Mouse (Mus musculus): ENCODE data around the gene Hist1h3i. TPM values are rescaled to one million over a fixed set of nuclear protein-coding genes. Genes with fewer than 3 reads are reported as not detected.
A peak's percentile ranks its signal among the peaks of the same experiment; 100 is the strongest.
"Not testable (repeated sequence)": the region's sequence is repeated elsewhere in the genome, so short reads cannot be mapped to it uniquely, and the experiment has no call there.

Hist1h3i gene
- polyA plus RNA-seq, 2 experiments, result 37.6 to 331 TPM

- H3K4me2 ChIP-seq (ENCODE audit: low read depth), result peak overlapping the region; percentile 79
- H3K4me3 ChIP-seq (ENCODE audit: insufficient read depth in 1 of 2, low read depth in 2 of 2, low read length in 2 of 2), result peak overlapping the region; percentile 61 to 62
- DNase-seq (ENCODE audit: low read depth in 3 of 3, low spot score in 3 of 3) (peak in 2 of 3 experiments; percentile 39 to 56), ATAC-seq (ENCODE audit: insufficient read depth) (no peak)
- H3K27ac ChIP-seq, result peak overlapping the region; percentile 97
- no peaks in the 10 kb centered on the region for H3K36me3 ChIP-seq (replicated peaks; ENCODE audit: control insufficient read depth, insufficient read depth, low read depth)
- peak overlapping the region; percentile 96 for H3K9ac ChIP-seq (replicated peaks)
- H3K9me3 ChIP-seq (ENCODE audit: control insufficient read depth, low read length), result no peaks in the 10 kb centered on the region
- no peaks in the 10 kb centered on the region for H3K27me3 ChIP-seq (ENCODE audit: control insufficient read depth, insufficient read depth, low read length)
- TF ChIP-seq EP300 (IDR thresholded peaks at IDR 0.05; ENCODE audit: low read depth) (0 out of 2 replicates have a peak, but pooled peaks have one; percentile 2), CTCF (IDR thresholded peaks at IDR 0.05; ENCODE audit: low read depth) (no peak)
- peaks cover 9 to 14% of the 10 kb centered on the region in 2 experiments for H3K4me1 ChIP-seq (replicated peaks; ENCODE audit: control insufficient read depth in 2 of 2, insufficient read depth in 2 of 2, low read length in 1 of 2)
- 35% methylated on average over 3 of the region's 3 CpGs for WGBS (ENCODE audit: insufficient replicate concordance)
These were observed 30.8 kb downstream of the Hist1h3i start for GRCm38 (mm10) chr13:21752356-21752755.

GRCm38 (mm10) chr13:21751827-21752226, 31.3 kb downstream of the Hist1h3i start:
- Histone ChIP-seq H3K4me1 (replicated peaks; ENCODE audit: control insufficient read depth in 2 of 2, insufficient read depth in 2 of 2, low read length in 1 of 2) (peaks cover 9 to 17% of the 10 kb centered on the region in 2 experiments), H3K27me3 (ENCODE audit: control insufficient read depth, insufficient read depth, low read length) (no peaks in the 10 kb centered on the region), H3K4me3 (ENCODE audit: insufficient read depth in 1 of 2, low read depth in 2 of 2, low read length in 2 of 2) (peak overlapping the region; percentile 42 to 61; a peak in 3 of 4 replicates), H3K36me3 (replicated peaks; ENCODE audit: control insufficient read depth, insufficient read depth, low read depth) (no peaks in the 10 kb centered on the region), H3K27ac (peak overlapping the region; percentile 97), H3K9me3 (ENCODE audit: control insufficient read depth, low read length) (no peaks in the 10 kb centered on the region), H3K4me2 (ENCODE audit: low read depth) (peak overlapping the region; percentile 79), H3K9ac (replicated peaks) (peak overlapping the region; percentile 96)
- TF ChIP-seq CTCF (IDR thresholded peaks at IDR 0.05; ENCODE audit: low read depth) (no peak), EP300 (IDR thresholded peaks at IDR 0.05; ENCODE audit: low read depth) (no peak)
- no peak for ATAC-seq (ENCODE audit: insufficient read depth)
- no peak for DNase-seq (ENCODE audit: low read depth in 3 of 3, low spot score in 3 of 3)
- 34% methylated on average over 3 of the region's 3 CpGs for WGBS (ENCODE audit: insufficient replicate concordance)

- no peaks in the 10 kb centered on the region for H3K9me3 ChIP-seq (ENCODE audit: control insufficient read depth, low read length)
- peak overlapping the region in 1 of 2 experiments; percentile 61; a peak in 1 of 4 replicates for H3K4me3 ChIP-seq (ENCODE audit: insufficient read depth in 1 of 2, low read depth in 2 of 2, low read length in 2 of 2)
- H3K36me3 ChIP-seq (replicated peaks; ENCODE audit: control insufficient read depth, insufficient read depth, low read depth), result no peaks in the 10 kb centered on the region
- peaks cover 9 to 15% of the 10 kb centered on the region in 2 experiments for H3K4me1 ChIP-seq (replicated peaks; ENCODE audit: control insufficient read depth in 2 of 2, insufficient read depth in 2 of 2, low read length in 1 of 2)
- H3K27me3 ChIP-seq (ENCODE audit: control insufficient read depth, insufficient read depth, low read length), result no peaks in the 10 kb centered on the region
- H3K4me2 ChIP-seq (ENCODE audit: low read depth), result peak overlapping the region; percentile 79
- peak overlapping the region; percentile 96 for H3K9ac ChIP-seq (replicated peaks)
- no peak for TF ChIP-seq EP300 (IDR thresholded peaks at IDR 0.05; ENCODE audit: low read depth)
- H3K27ac ChIP-seq, result peak overlapping the region; percentile 97
- DNase-seq (ENCODE audit: low read depth in 3 of 3, low spot score in 3 of 3) (no peak), ATAC-seq (ENCODE audit: insufficient read depth) (no peak)
These were observed 31.8 kb downstream of the Hist1h3i start for GRCm38 (mm10) chr13:21751417-21751816.

DNA sequence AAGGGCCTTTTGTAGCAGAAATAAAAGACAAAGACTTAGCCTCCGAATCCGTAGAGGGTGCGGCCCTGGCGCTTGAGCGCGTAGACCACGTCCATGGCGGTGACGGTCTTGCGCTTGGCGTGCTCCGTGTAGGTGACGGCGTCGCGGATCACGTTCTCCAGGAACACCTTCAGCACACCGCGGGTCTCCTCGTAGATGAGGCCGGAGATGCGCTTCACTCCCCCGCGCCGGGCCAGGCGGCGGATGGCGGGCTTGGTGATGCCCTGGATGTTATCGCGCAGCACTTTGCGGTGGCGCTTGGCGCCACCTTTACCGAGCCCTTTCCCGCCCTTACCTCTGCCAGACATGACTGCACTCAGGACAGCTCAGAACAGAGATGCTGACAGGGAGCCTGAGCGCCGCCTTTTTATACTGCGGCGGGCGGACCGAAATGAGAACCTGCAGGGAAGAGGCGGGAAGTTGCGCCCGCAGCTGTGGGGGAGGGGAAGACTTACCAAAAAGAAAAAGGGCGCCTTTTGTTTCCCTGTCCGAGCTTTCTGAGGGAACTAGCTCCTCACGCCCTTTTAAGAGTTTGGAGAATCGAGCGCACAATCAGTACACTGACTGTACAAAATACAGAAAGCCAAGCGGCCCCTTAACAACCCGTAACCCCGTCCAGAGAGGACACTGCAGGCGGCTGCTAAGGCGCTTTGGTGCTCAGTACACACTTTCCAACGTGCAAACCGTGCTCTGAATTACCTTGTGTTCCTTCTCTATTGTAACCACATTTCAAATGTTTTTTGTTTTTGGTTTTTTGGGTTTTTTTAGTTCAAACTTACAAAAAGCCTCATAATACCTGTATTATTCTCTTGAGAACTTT, 32.8 kb downstream of the Hist1h3i start, which contains the start of gene Hist1h4k:
TSS of gene Hist1h4k (minus strand) at position 347 of the 859 bp plus-strand sequence.
- peak within 1 kb of the TSS; percentile 97 for H3K27ac ChIP-seq
- WGBS (ENCODE audit: insufficient replicate concordance), result under 1% methylated on average over 41 of the region's 56 CpGs
- TF ChIP-seq EP300 (IDR thresholded peaks at IDR 0.05; ENCODE audit: low read depth), result peak; percentile 90
- peak within 1 kb of the TSS; percentile 79 for H3K4me2 ChIP-seq (ENCODE audit: low read depth)
- peak within 1 kb of the TSS; percentile 96 for H3K9ac ChIP-seq (replicated peaks)
- peaks cover 11 to 16% of the 10 kb centered on the region in 2 experiments for H3K4me1 ChIP-seq (replicated peaks; ENCODE audit: control insufficient read depth in 2 of 2, insufficient read depth in 2 of 2, low read length in 1 of 2)
- peak; percentile 55 for ATAC-seq (ENCODE audit: insufficient read depth)
- H3K27me3 ChIP-seq (ENCODE audit: control insufficient read depth, insufficient read depth, low read length); H3K9me3 ChIP-seq (ENCODE audit: control insufficient read depth, low read length); H3K36me3 ChIP-seq (replicated peaks; ENCODE audit: control insufficient read depth, insufficient read depth, low read depth): not testable (repeated sequence)
- DNase-seq (ENCODE audit: low read depth in 3 of 3, low spot score in 3 of 3), result peak; percentile 71 to 87 (median 74)
- peak within 1 kb of the TSS; percentile 72 to 77 for H3K4me3 ChIP-seq (ENCODE audit: insufficient read depth in 1 of 2, low read depth in 2 of 2, low read length in 2 of 2)

DNA sequence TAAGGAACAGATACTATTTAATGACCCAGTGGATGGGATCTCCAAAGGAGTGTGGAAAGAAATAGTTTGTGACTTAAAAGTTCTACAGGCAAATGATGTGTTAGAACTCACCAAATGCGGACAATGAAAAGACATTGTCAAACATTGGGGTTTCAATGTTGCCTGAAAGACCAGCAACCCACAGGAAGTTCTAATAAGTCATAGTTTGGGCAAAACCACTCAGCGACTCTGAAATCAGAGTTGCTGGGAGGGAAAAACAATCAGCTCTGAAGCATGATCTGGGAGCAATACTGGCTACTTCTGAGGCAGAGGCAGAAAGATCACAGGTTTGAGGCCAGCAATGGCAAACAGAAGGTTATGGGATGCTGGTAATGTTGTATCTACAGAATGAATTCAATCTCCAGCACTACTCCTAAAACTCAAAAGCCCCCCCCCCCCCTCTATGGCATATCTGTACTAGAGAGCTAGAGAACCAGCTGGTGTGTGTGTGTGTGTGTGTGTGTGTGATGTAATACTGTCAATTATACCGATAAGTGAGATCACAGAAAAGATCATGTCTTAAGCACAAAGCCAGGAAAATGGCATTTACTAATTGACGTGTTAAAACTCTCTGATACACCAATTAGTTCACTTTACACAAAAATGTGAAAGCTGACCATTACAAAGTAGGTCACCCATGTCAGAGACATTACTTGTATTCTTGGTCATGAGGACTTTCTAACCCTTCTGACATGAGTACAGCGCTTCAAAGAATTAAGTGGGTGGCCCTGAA, 33.6 kb downstream of the Hist1h3i start:
- no peaks in the 10 kb centered on the region for H3K27me3 ChIP-seq (ENCODE audit: control insufficient read depth, insufficient read depth, low read length)
- ATAC-seq (ENCODE audit: insufficient read depth) (no peak), DNase-seq (ENCODE audit: low read depth in 3 of 3, low spot score in 3 of 3) (peak in 2 of 3 experiments; percentile 44 to 60)
- peak overlapping the region; percentile 72 to 77 for H3K4me3 ChIP-seq (ENCODE audit: insufficient read depth in 1 of 2, low read depth in 2 of 2, low read length in 2 of 2)
- peaks cover 11 to 16% of the 10 kb centered on the region in 2 experiments for H3K4me1 ChIP-seq (replicated peaks; ENCODE audit: control insufficient read depth in 2 of 2, insufficient read depth in 2 of 2, low read length in 1 of 2)
- H3K4me2 ChIP-seq (ENCODE audit: low read depth), result peak overlapping the region; percentile 79
- peak overlapping the region; percentile 85 for H3K27ac ChIP-seq
- TF ChIP-seq CTCF (IDR thresholded peaks at IDR 0.05; ENCODE audit: low read depth), result no peak
- TF ChIP-seq EP300 (IDR thresholded peaks at IDR 0.05; ENCODE audit: low read depth), result no peak; the same call in 1 of the 2 replicates
- no peaks in the 10 kb centered on the region for H3K36me3 ChIP-seq (replicated peaks; ENCODE audit: control insufficient read depth, insufficient read depth, low read depth)
- H3K9ac ChIP-seq (replicated peaks), result peak overlapping the region; percentile 82
- H3K9me3 ChIP-seq (ENCODE audit: control insufficient read depth, low read length), result no peaks in the 10 kb centered on the region
- 3% methylated on average over 5 of the region's 5 CpGs for WGBS (ENCODE audit: insufficient replicate concordance)
